Mouse (Mus musculus): ENCODE data around the gene Fam72a. TPM values are rescaled to one million over a fixed set of nuclear protein-coding genes. Genes with fewer than 3 reads are reported as not detected.

Fam72a gene
- polyA plus RNA-seq (2021; fragmentation: Nextera tagmentation), result 1.3 and 1.5 TPM in 2 replicates
- long read RNA-seq, experiment 1, partial matches to known transcripts, result 0 of 2 reads
- long read RNA-seq, experiment 1, other reads (novel, unspliced or antisense), result 1 of 2 reads
- long read RNA-seq, experiment 2, transcript Fam72a-201 (4 exons, 2,191 nt), result major isoform, 5 of 5 reads
- long read RNA-seq, experiment 2, partial matches to known transcripts, result 0 of 5 reads
- long read RNA-seq, experiment 2, other reads (novel, unspliced or antisense), result 0 of 5 reads

DNA sequence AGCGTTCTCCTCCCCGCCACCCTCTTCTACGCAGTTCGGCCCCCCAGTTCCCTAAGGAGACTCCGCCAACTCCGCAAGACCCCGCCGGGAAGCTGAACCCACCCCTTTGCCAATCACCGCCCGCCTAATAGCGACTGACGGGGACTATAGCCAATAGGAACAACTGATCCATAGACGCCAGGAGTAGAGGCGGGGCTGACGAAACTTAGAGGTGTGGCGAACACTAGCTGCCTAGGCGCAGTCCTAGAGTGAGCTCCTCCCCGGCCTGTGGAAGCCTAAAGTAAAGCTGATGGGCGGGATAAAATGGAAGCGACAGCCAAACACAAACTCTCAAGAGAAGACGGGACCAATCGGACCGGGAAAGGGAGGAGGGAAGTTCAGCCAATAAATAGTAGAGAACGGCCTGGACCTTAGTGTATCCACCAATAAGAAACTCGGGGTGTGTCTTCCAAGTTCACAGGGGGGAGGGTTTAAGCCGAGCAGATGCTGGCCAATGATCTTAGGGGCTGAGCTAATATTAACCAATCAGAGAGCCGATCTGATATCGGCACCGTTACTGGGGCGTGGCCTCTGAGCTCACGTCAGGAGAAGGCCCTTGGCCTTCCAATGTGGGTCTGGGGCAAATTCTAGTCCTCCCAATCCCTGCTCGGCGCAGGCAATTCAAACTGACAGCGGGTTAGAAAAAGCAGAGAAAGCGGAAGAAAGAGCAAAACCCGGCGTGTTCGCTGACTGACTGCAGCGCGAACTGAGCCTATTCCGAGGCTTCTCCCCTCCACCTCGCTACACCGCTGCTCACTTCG, at the start of gene Fam72a, which contains the start of gene Srgap2:
Fam72a (plus strand) TSS at position 623 of the 800 bp plus-strand sequence.
Srgap2 (minus strand) TSS at position 72 of the 800 bp plus-strand sequence.

Small RNA genes within 50 kb of the gene (microRNA-seq; reads per million reads assigned to microRNA genes)
- not detected for gene Gm24273

Other genes starting within 250 kb of the Fam72a start
- 0.08 TPM in 2 replicates for gene Ikbke, start 248.3 kb upstream of the Fam72a start, polyA plus RNA-seq (2021; fragmentation: Nextera tagmentation)
- 13.9 and 16.2 TPM in 2 replicates for gene Srgap2, start 551 bp upstream of the Fam72a start, polyA plus RNA-seq (2021; fragmentation: Nextera tagmentation)
- gene Avpr1b, start 71.3 kb downstream of the Fam72a start, polyA plus RNA-seq (2021; fragmentation: Nextera tagmentation), result 0.06 and 0.09 TPM in 2 replicates
- gene Ctse, start 110.4 kb downstream of the Fam72a start, polyA plus RNA-seq (2021; fragmentation: Nextera tagmentation), result 0.06 TPM in 1 of 2 replicates, not detected in the other
- 0.64 and 1.8 TPM in 2 replicates for gene Rab7b, start 160.8 kb downstream of the Fam72a start, polyA plus RNA-seq (2021; fragmentation: Nextera tagmentation)
- gene Slc26a9, start 216.1 kb downstream of the Fam72a start, polyA plus RNA-seq (2021; fragmentation: Nextera tagmentation), result 0.03 and 0.05 TPM in 2 replicates